Mouse (Mus musculus) Patski (cell line): Measurements from ENCODE around the gene Dnajb1. TPM values are rescaled to one million over a fixed set of nuclear protein-coding genes. Genes with fewer than 3 reads are reported as not detected.

Source experiments
- ATAC-seq: fragments of 100-300 bp; one replicate; pipeline ENCODE4 v1.8.0; 2021
- CTCF ChIA-PET: fragments of 350-600 bp; sonication (Branson Sonifier 250); formaldehyde crosslinking; loops from one replicate; lab custom pipeline; 2022; ENCODE audit warnings: inconsistent platforms; lab: Charles Lee
- POLR2A ChIA-PET: fragments of 350-600 bp; sonication (Branson Sonifier 250); formaldehyde crosslinking; loops from one replicate; lab custom pipeline; 2022; ENCODE audit warnings: antibody characterized with exemption, inconsistent platforms; lab: Charles Lee
- DNase-seq: peaks from one replicate; pipeline ENCODE4 v3.0.0-alpha.2; 2011; ENCODE audit warnings: low read depth, low spot score
- H3K27me3 ChIP-seq: fragments of 371-371 bp; one replicate; pipeline ENCODE4 v1.5.1; 2021
- CTCF ChIP-seq: fragments of 100-300 bp; IDR thresholded peaks from one replicate; pipeline ENCODE4 v1.5.1; 2021
- in situ Hi-C: fragments of 300-500 bp; cut with MboI; formaldehyde crosslinking; loops from 3 replicates; pipeline ENCODE4 v1.11.1; 2018; ENCODE audit warnings: low pct_unique_long_range_greater_than_20kb, mixed read lengths
- polyA plus RNA-seq: library from polyadenylated mRNA; unstranded; gene quantifications from one replicate; pipeline ENCODE4 v1.2.3, GENCODE M21; 2021

Gene Dnajb1
- polyA plus RNA-seq, 1 experiment from 2014 or later = 39.9 TPM

GRCm38 (mm10) chr8:83609086-83609485 is 1.1 kb downstream of the Dnajb1 start:
- POLR2A ChIA-PET = interaction anchor here (0.7 to 1.3 kb wide), 5 partner anchors 9 to 106 kb away, joined by 3 to 5 read pairs (median 4); partner anchors contain the start of gene Ddx39
- H3K27me3 ChIP-seq = no peaks in the 10 kb centered on the region
- no peak for TF ChIP-seq CTCF
- CTCF ChIA-PET = interaction anchor here (1.2 to 2.3 kb wide), 4 partner anchors 9 to 43 kb away, joined by 3 to 10 read pairs (median 6); partner anchors contain the start of gene Gipc1
- no peak for DNase-seq
- ATAC-seq = no peak
- in situ Hi-C loops = no loop called here

DNA sequence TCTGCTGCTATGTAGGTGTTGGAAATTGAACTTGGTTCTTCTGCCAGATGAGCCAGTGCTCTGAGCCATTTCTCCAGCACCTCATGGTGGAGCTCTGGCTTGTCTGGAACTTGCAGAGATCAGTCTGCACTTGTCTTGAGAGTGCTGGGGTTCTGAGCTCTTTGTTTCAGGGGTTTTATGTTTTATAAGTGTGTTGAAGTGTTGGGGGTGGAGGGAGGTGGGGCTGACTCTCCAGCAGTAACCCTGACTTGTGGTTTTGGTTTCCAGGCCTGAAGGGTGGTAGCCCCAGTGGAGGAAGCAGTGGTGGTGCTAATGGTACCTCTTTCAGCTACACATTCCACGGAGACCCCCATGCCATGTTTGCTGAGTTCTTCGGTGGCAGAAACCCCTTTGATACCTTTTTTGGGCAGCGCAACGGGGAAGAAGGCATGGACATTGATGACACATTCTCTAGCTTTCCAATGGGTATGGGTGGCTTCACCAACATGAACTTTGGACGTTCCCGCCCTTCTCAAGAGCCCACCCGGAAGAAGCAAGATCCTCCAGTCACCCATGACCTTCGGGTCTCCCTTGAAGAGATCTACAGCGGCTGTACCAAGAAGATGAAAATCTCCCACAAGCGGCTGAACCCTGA is 1.7 kb downstream of the Dnajb1 start:
- in situ Hi-C loops = no loop called here
- CTCF ChIA-PET = interaction anchor here (1.2 to 2.3 kb wide), 3 partner anchors 9 to 43 kb away, joined by 3 to 10 read pairs (median 7); partner anchors contain the start of gene Gipc1
- POLR2A ChIA-PET = interaction anchor here (1.2 kb wide), 1 partner anchor 105 kb away, joined by 5 read pairs; the partner anchor contains the start of gene Ddx39

GRCm38 (mm10) chr8:83611921-83612320 is 3.9 kb downstream of the Dnajb1 start:
- TF ChIP-seq CTCF = no peak
- ATAC-seq (no peak), DNase-seq (no peak)

More for the DNA sequence above, 1.7 kb downstream of the Dnajb1 start:
- H3K27me3 ChIP-seq = no peaks in the 10 kb centered on the region
- no peak for DNase-seq
- no peak for TF ChIP-seq CTCF
- ATAC-seq = no peak

DNA sequence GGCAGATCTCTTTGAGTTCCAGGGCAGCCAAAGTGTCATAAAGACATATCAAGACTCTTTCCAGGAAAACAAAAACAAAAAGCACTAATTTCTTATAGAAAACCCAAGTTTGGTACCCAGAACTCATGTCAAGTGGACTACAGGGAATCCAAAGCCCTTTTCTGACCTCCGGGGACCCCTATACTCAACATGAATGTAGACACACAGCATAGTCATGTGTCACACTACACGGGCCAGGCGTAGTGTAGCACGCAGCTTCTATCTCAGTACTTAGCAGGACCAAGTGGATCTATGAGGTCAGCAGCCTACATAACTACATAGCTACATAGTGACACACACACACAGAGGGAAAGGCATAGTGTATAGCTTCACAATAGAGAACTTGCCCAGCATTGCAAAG is 5.7 kb downstream of the Dnajb1 start:
- ATAC-seq (no peak), DNase-seq (no peak)
- POLR2A ChIA-PET = interaction anchor here (0.5 kb wide), 1 partner anchor 14 kb away, joined by 3 read pairs; no protein-coding TSS in a partner anchor
- no peaks in the 10 kb centered on the region for H3K27me3 ChIP-seq
- CTCF ChIA-PET = interaction anchor here (1.7 kb wide), 1 partner anchor 9 kb away, joined by 6 read pairs; no protein-coding TSS in a partner anchor
- no peak for TF ChIP-seq CTCF
- in situ Hi-C loops = no loop called here

More at GRCm38 (mm10) chr8:83611921-83612320, 3.9 kb downstream of the Dnajb1 start:
- ChIA-PET POLR2A (interaction anchor here (1.4 kb wide), 1 partner anchor 41 kb away, joined by 3 read pairs; no protein-coding TSS in a partner anchor), CTCF (interaction anchor here (1.2 kb wide), 1 partner anchor 10 kb away, joined by 3 read pairs; no protein-coding TSS in a partner anchor)
- H3K27me3 ChIP-seq = no peaks in the 10 kb centered on the region
- in situ Hi-C loops = no loop called here

DNA sequence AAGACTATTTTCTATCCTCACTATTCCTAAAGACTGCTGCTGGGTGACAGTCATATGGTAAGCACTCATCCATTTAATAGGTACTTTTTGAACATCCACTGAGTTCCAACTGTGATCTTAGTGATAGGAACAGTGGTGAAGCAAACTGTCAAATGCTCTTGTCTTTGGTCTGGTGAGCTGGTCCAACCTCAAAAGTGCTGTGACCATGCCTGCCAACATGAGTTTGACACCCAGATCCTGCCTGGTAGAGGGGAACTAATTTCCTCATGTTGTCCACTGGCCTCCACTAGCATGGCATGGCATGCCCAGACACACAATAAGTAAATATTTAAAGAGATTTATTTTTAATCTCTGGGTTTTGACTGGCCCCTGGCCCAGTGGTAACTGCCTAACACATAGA is 8.6 kb downstream of the Dnajb1 start:
- ChIA-PET POLR2A (no interaction called here), CTCF (no interaction called here)
- in situ Hi-C loops = no loop called here

DNA sequence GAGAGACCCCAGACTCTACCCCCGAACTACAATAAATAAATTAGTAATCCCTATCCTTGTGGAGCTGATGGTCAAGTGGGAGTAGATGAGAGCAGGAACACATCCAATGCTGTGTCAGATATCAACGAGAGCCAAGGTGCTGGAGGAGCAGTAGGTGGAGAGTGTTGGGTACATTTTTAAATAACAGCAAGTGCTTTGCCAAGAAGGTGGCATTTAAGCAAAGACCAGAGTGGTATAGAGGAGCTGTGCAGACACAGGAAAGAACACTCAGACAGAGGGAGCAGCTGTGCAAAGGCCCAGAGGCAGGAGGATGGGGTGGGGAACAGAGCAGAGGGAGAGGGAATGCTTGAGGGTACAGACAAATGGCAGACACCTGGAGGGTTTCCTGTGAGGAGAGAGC is 9.1 kb downstream of the Dnajb1 start:
- ChIA-PET CTCF (no interaction called here), POLR2A (interaction anchor here (1.5 kb wide), 1 partner anchor 9 kb away, joined by 3 read pairs; the partner anchor contains the start of gene Dnajb1)
- in situ Hi-C loops = no loop called here

More for the DNA sequence above, 8.6 kb downstream of the Dnajb1 start:
- TF ChIP-seq CTCF = no peak
- DNase-seq (no peak), ATAC-seq (no peak)
- H3K27me3 ChIP-seq = no peaks in the 10 kb centered on the region

DNA sequence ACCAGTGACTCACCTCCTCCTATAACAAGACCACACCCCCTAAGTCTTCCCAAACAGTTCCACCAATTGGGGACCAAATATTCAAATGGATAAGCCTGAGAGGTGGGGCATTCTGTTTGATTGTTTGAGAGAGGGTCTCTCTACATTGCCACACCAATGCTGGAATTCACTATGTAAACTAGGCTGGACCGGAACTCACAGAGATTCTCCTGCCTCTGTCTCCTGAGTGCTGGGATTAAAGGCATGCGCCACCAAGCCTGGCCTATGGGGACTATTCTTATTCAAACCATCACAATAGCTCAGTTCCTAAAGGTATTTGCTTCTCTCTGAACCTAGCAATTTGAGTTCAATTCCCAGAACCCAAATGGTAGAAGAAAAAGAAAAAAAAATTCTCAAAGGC is 10.6 kb downstream of the Dnajb1 start:
- CTCF ChIA-PET = interaction anchor here (1.0 kb wide), 1 partner anchor 22 kb away, joined by 4 read pairs; no protein-coding TSS in a partner anchor
- ATAC-seq (no peak), DNase-seq (no peak)
- in situ Hi-C loops = no loop called here
- no peak for TF ChIP-seq CTCF
- no peaks in the 10 kb centered on the region for H3K27me3 ChIP-seq
- POLR2A ChIA-PET = interaction anchor here (1.5 kb wide), 1 partner anchor 10 kb away, joined by 3 read pairs; the partner anchor contains the start of gene Dnajb1

More for the DNA sequence above, 9.1 kb downstream of the Dnajb1 start:
- ATAC-seq (no peak), DNase-seq (no peak)
- TF ChIP-seq CTCF = no peak
- H3K27me3 ChIP-seq = no peaks in the 10 kb centered on the region

GRCm38 (mm10) chr8:83619568-83620285 is 11.7 kb downstream of the Dnajb1 start:
- in situ Hi-C loops = no loop called here
- H3K27me3 ChIP-seq = no peaks in the 10 kb centered on the region
- ChIA-PET POLR2A (no interaction called here), CTCF (interaction anchor here (1.0 to 1.1 kb wide), 2 partner anchors 12 to 24 kb away, joined by 3 to 4 read pairs; partner anchors contain the start of gene Tecr)
- no peak for TF ChIP-seq CTCF
- DNase-seq = no peak
- ATAC-seq = no peak

DNA sequence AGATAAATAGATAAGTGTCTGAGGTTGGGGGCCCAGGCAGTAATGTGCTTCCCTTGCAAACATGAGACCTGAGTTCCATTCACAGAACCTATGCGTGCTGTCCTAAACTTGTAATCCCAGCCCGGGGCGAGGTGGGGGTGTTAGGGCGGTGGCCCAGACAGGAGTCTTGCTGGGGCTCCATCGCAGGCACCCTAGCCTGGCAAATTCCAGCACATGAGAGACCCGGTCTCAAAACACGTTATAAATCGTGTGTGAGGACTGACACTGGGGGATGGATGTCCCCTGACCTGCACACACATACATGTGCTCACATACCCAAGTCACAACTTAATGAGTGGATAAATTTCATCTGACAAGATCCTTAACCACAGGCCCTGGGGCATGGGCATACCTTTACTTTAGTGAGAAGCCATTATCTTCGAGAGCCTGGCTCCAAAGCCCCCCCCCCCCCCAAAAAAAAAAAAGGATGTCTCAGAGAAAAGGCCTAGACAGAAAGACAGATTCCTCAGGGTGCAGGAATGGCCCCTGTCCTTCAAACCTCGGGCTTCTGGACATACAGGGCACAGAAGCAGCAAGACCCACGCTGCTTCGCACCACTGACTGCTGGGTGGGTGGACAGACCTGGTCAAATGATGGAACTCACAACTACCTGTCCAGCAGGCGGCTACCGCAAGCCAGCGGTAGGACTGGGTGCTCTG is 13.8 kb downstream of the Dnajb1 start:
- in situ Hi-C loops = no loop called here
- no peaks in the 10 kb centered on the region for H3K27me3 ChIP-seq
- TF ChIP-seq CTCF = no peak
- DNase-seq = no peak
- POLR2A ChIA-PET = no interaction called here
- no peak for ATAC-seq
- CTCF ChIA-PET = interaction anchor here (0.7 to 1.7 kb wide), 8 partner anchors 8 to 25 kb away, joined by 3 to 10 read pairs (median 6); partner anchors contain the start of genes Dnajb1 and Tecr
